Mouse (Mus musculus) neutrophil, adult 5-6 weeks (primary cell): ENCODE data around the gene Boc. TPM values are rescaled to one million over a fixed set of nuclear protein-coding genes. Genes with fewer than 3 reads are reported as not detected.

Experiments
- ATAC-seq: fragments of 151-379, 151-347 bp; 2 replicates; pipeline ENCODE4 v1.8.0; 2017; ENCODE audit warnings: mild to moderate bottlenecking, moderate TSS enrichment; ENCODE audit not compliant: insufficient number of reproducible peaks, poor library complexity, low FRiP score, severe bottlenecking; ENCODE audit errors: extremely low read depth
- total RNA-seq: library from RNA; stranded (forward); fragments of 200-1000 nt; gene quantifications from 2 replicates; pipeline ENCODE4 v1.2.3, GENCODE M21; 2017

Boc gene
- total RNA-seq = not detected in 2 replicates

GRCm38 (mm10) chr16:44558471-44559329 is at the start of gene Boc:
Boc (minus strand) TSS chr16:44558897.
- ATAC-seq = 0 out of 2 replicates have a peak, but pooled peaks have one; percentile 6

- no peak for ATAC-seq
These were observed 47.9 kb upstream of the Boc start for GRCm38 (mm10) chr16:44606643-44607042.

- peak; percentile 58 for ATAC-seq
These were observed 45.4 kb upstream of the Boc start for GRCm38 (mm10) chr16:44604021-44604616.

- no peak for ATAC-seq
These were observed 43.5 kb upstream of the Boc start for GRCm38 (mm10) chr16:44601999-44602794.

- ATAC-seq = no peak
These were observed 42.5 kb upstream of the Boc start for GRCm38 (mm10) chr16:44601182-44601581.

GRCm38 (mm10) chr16:44597106-44597806 is 38.6 kb upstream of the Boc start:
- no peak for ATAC-seq

GRCm38 (mm10) chr16:44589506-44589905 is 30.8 kb upstream of the Boc start:
- no peak for ATAC-seq

- ATAC-seq = no peak
These were observed 20.8 kb upstream of the Boc start for GRCm38 (mm10) chr16:44579421-44580024.

GRCm38 (mm10) chr16:44578551-44578950 is 19.9 kb upstream of the Boc start:
- ATAC-seq = no peak

GRCm38 (mm10) chr16:44568056-44568455 is 9.4 kb upstream of the Boc start:
- no peak for ATAC-seq

- no peak for ATAC-seq
These were observed 6.9 kb upstream of the Boc start for GRCm38 (mm10) chr16:44565328-44566210.

GRCm38 (mm10) chr16:44564359-44564758 is 5.7 kb upstream of the Boc start:
- no peak for ATAC-seq

GRCm38 (mm10) chr16:44562061-44562460 is 3.4 kb upstream of the Boc start:
- no peak for ATAC-seq

- no peak for ATAC-seq
These were observed 1.5 kb upstream of the Boc start for GRCm38 (mm10) chr16:44560214-44560613.

GRCm38 (mm10) chr16:44559330-44559695 is 616 bp upstream of the Boc start:
- no peak for ATAC-seq

GRCm38 (mm10) chr16:44557661-44558470 is 831 bp downstream of the Boc start:
- no peak for ATAC-seq

- no peak for ATAC-seq
These were observed 1.6 kb downstream of the Boc start for GRCm38 (mm10) chr16:44557084-44557483.
